Mouse (Mus musculus): ENCODE results near the gene Fkbp8. TPM values are rescaled to one million over a fixed set of nuclear protein-coding genes. Genes with fewer than 3 reads are reported as not detected.
"Not testable (repeated sequence)": the region's sequence is repeated elsewhere in the genome, so short reads cannot be mapped to it uniquely, and the experiment has no call there.

Fkbp8 gene
- total RNA-seq, 2 experiments from 2014 or later, result 396 to 406 TPM

GRCm38 (mm10) chr8:70500386-70501301, 26.9 kb upstream of the Fkbp8 start:
- no peak for DNase-seq (ENCODE audit: low spot score in 2 of 2)
- intact Hi-C loops (cut with DNase I), result loop anchor here (5.0 kb wide), 2 partner anchors 53 to 83 kb away; no protein-coding TSS in a partner anchor

- intact Hi-C loops (cut with DNase I), result loop anchor here (5.0 kb wide), 2 partner anchors 55 to 85 kb away; no protein-coding TSS in a partner anchor
- no peak for DNase-seq (ENCODE audit: low spot score in 2 of 2)
Measured at GRCm38 (mm10) chr8:70501820-70502529, 25.5 kb upstream of the Fkbp8 start.

GRCm38 (mm10) chr8:70502540-70502939, 25.0 kb upstream of the Fkbp8 start:
- intact Hi-C loops (cut with DNase I), result loop anchor here (5.0 kb wide), 2 partner anchors 55 to 85 kb away; no protein-coding TSS in a partner anchor
- no peak for DNase-seq (ENCODE audit: low spot score in 2 of 2)

GRCm38 (mm10) chr8:70503062-70503750, 24.3 kb upstream of the Fkbp8 start:
- peak; percentile 65 to 67 for DNase-seq (ENCODE audit: low spot score in 2 of 2)
- intact Hi-C loops (cut with DNase I), result loop anchor here (5.0 kb wide), 2 partner anchors 56 to 86 kb away; no protein-coding TSS in a partner anchor

- intact Hi-C loops (cut with DNase I), result loop anchor here (2.0 to 5.0 kb wide), 3 partner anchors 57 to 122 kb away; no protein-coding TSS in a partner anchor
- DNase-seq (ENCODE audit: low spot score in 2 of 2), result peak; percentile 60 to 67
Measured at GRCm38 (mm10) chr8:70504291-70504716, 23.2 kb upstream of the Fkbp8 start.

- intact Hi-C loops (cut with DNase I), result loop anchor here (2.0 to 5.0 kb wide), 4 partner anchors 58 to 163 kb away; no protein-coding TSS in a partner anchor
- DNase-seq (ENCODE audit: low spot score in 2 of 2), result peak; percentile 81 to 86
Measured at GRCm38 (mm10) chr8:70504851-70505250, 22.7 kb upstream of the Fkbp8 start.

- DNase-seq (ENCODE audit: low spot score in 2 of 2), result peak in 1 of 2 experiments; percentile 40
- intact Hi-C loops (cut with DNase I), result loop anchor here (2.0 to 5.0 kb wide), 2 partner anchors 123 to 164 kb away; no protein-coding TSS in a partner anchor
Measured at GRCm38 (mm10) chr8:70505698-70506327, 21.7 kb upstream of the Fkbp8 start.

- intact Hi-C loops (cut with DNase I), result loop anchor here (5.0 kb wide), 1 partner anchor 164 kb away; no protein-coding TSS in a partner anchor
- DNase-seq (ENCODE audit: low spot score in 2 of 2), result peak; percentile 94
Measured at GRCm38 (mm10) chr8:70506328-70507026, 21.0 kb upstream of the Fkbp8 start, which contains the start of gene Rex1bd. Rex1bd (minus strand) TSS chr8:70506752.

GRCm38 (mm10) chr8:70507027-70507393, 20.5 kb upstream of the Fkbp8 start:
- DNase-seq (ENCODE audit: low spot score in 2 of 2), result no peak
- intact Hi-C loops (cut with DNase I), result loop anchor here (5.0 kb wide), 1 partner anchor 165 kb away; no protein-coding TSS in a partner anchor

- DNase-seq (ENCODE audit: low spot score in 2 of 2), result no peak
- intact Hi-C loops (cut with DNase I), result loop anchor here (5.0 kb wide), 1 partner anchor 167 kb away; no protein-coding TSS in a partner anchor
Measured at GRCm38 (mm10) chr8:70509281-70509952, 18.1 kb upstream of the Fkbp8 start.

- intact Hi-C loops (cut with DNase I), result no loop called here
- peak; percentile 98 to 99 for DNase-seq (ENCODE audit: low spot score in 2 of 2)
Measured at GRCm38 (mm10) chr8:70510228-70510915, 17.2 kb upstream of the Fkbp8 start, which contains the start of gene Uba52. Uba52 (minus strand) TSS chr8:70510801.

- intact Hi-C loops (cut with DNase I); DNase-seq (ENCODE audit: low spot score in 2 of 2): not testable (repeated sequence)
Measured at GRCm38 (mm10) chr8:70511174-70511573, 16.4 kb upstream of the Fkbp8 start.

- intact Hi-C loops (cut with DNase I), result no loop called here
- DNase-seq (ENCODE audit: low spot score in 2 of 2), result no peak
Measured at GRCm38 (mm10) chr8:70511770-70512169, 15.8 kb upstream of the Fkbp8 start.

GRCm38 (mm10) chr8:70512253-70512903, 15.1 kb upstream of the Fkbp8 start:
- intact Hi-C loops (cut with DNase I), result no loop called here
- DNase-seq (ENCODE audit: low spot score in 2 of 2), result no peak

GRCm38 (mm10) chr8:70513441-70513840, 14.1 kb upstream of the Fkbp8 start:
- intact Hi-C loops (cut with DNase I), result no loop called here
- DNase-seq (ENCODE audit: low spot score in 2 of 2), result peak; percentile 55 to 63

GRCm38 (mm10) chr8:70517940-70518643, 9.4 kb upstream of the Fkbp8 start:
- DNase-seq (ENCODE audit: low spot score in 2 of 2), result no peak
- intact Hi-C loops (cut with DNase I), result no loop called here

Data from left cerebral cortex, postnatal 14 days (tissue).